Mouse (Mus musculus) heart, embryonic 16.5 days (tissue): ENCODE results near the gene Mrpl2. TPM values are rescaled to one million over a fixed set of nuclear protein-coding genes. Genes with fewer than 3 reads are reported as not detected.
A peak's percentile ranks its signal among the peaks of the same experiment; 100 is the strongest.

Experiments
- ATAC-seq: fragments of 200-750 bp; cut with Nextera tagmentation; replicated peaks from 2 replicates; pipeline ENCODE4 v1.8.0; 2017; ENCODE audit warnings: moderate number of reproducible peaks; ENCODE audit not compliant: insufficient read depth, low FRiP score; ENCODE audit errors: extremely low read depth
- H3K27ac ChIP-seq: fragments of 300-500 bp; sonication (generic); 2 replicates; pipeline ENCODE4 v1.5.1; 2014; ENCODE audit warnings: mild to moderate bottlenecking, low read length, control low read depth, moderate library complexity
- H3K27me3 ChIP-seq: fragments of 300-500 bp; sonication (generic); 2 replicates; pipeline ENCODE4 v1.6.1; 2014; ENCODE audit warnings: low read length, mixed read lengths; ENCODE audit not compliant: control insufficient read depth, insufficient read depth
- H3K36me3 ChIP-seq: fragments of 300-500 bp; sonication (generic); 2 replicates; pipeline ENCODE4 v1.6.1; 2014; ENCODE audit not compliant: control insufficient read depth, insufficient read depth
- H3K4me1 ChIP-seq: fragments of 300-500 bp; sonication (generic); 2 replicates; pipeline ENCODE4 v1.6.1; 2014; ENCODE audit warnings: low read length, mixed read lengths; ENCODE audit not compliant: control insufficient read depth, insufficient read depth
- H3K4me2 ChIP-seq: fragments of 300-500 bp; sonication (generic); 2 replicates; pipeline ENCODE4 v1.6.1; 2014; ENCODE audit warnings: low read depth, mild to moderate bottlenecking, control low read depth, low read length
- H3K4me3 ChIP-seq: fragments of 300-500 bp; sonication (generic); 2 replicates; pipeline ENCODE4 v1.5.1; 2014; ENCODE audit warnings: mild to moderate bottlenecking, control low read depth, low read length
- H3K9ac ChIP-seq: fragments of 300-500 bp; sonication (generic); 2 replicates; pipeline ENCODE4 v1.6.1; 2014; ENCODE audit warnings: low read length, control low read depth
- H3K9me3 ChIP-seq: fragments of 300-500 bp; sonication (generic); replicated peaks from 2 replicates; pipeline ENCODE4 v1.6.1; 2016; ENCODE audit warnings: low read length; ENCODE audit not compliant: control insufficient read depth
- WGBS: fragments of 180-500 bp; shearing (Covaris S2); extraction: QIAGEN DNeasy Blood & Tissue Kit; methylation state at CpG from one replicate; pipeline ENCODE4 v1.1.7; 2014; 5-methylcytosine and 5-hydroxymethylcytosine counted together
- polyA plus RNA-seq: library from polyadenylated mRNA; unstranded; fragments of >200 nt; fragmentation: Nextera tagmentation; extraction: Ambion mirVana; gene quantifications from 2 replicates; pipeline ENCODE4 v1.2.1, GENCODE M21; 2015

The Mrpl2 gene
- polyA plus RNA-seq, 1 experiment from 2014 or later: 117 TPM

GRCm38 (mm10) chr17:46650232-46651031 lies 4.4 kb downstream of the Mrpl2 start, which contains the start of gene Cul7:
Gene Cul7 (plus strand): TSS chr17:46650337.
- Histone ChIP-seq H3K27me3 (no peaks in the 10 kb centered on the region), H3K9me3 (no peaks in the 10 kb centered on the region), H3K9ac (peak within 1 kb of the TSS; percentile 97), H3K4me1 (peaks cover 35% of the 10 kb centered on the region), H3K27ac (peak within 1 kb of the TSS; percentile 99), H3K36me3 (peaks cover 31% of the 10 kb centered on the region), H3K4me3 (peak within 1 kb of the TSS; percentile 80), H3K4me2 (peak within 1 kb of the TSS; percentile 93)
- ATAC-seq: peak; percentile 92
- under 1% methylated on average over 58 of the region's 58 CpGs for WGBS

GRCm38 (mm10) chr17:46651292-46651691 lies 5.3 kb downstream of the Mrpl2 start:
- Histone ChIP-seq H3K4me1 (peaks cover 35% of the 10 kb centered on the region), H3K9me3 (no peaks in the 10 kb centered on the region), H3K4me3 (peak overlapping the region; percentile 80), H3K36me3 (peaks cover 38% of the 10 kb centered on the region), H3K4me2 (peak overlapping the region; percentile 93), H3K27ac (peak overlapping the region; percentile 99), H3K9ac (peak overlapping the region; percentile 97), H3K27me3 (no peaks in the 10 kb centered on the region)
- WGBS: 64% methylated on average over 17 of the region's 17 CpGs
- no peak for ATAC-seq

GRCm38 (mm10) chr17:46651755-46652547 lies 5.9 kb downstream of the Mrpl2 start:
- peak overlapping the region; percentile 80 for H3K4me3 ChIP-seq
- H3K9ac ChIP-seq: peak overlapping the region; percentile 97
- peaks cover 30% of the 10 kb centered on the region for H3K4me1 ChIP-seq
- H3K9me3 ChIP-seq: no peaks in the 10 kb centered on the region
- WGBS: 51% methylated on average over 20 of the region's 20 CpGs
- no peak for ATAC-seq
- H3K27me3 ChIP-seq: no peaks in the 10 kb centered on the region
- H3K36me3 ChIP-seq: peaks cover 41% of the 10 kb centered on the region
- H3K27ac ChIP-seq: peak overlapping the region; percentile 99
- peak overlapping the region; percentile 93 for H3K4me2 ChIP-seq

GRCm38 (mm10) chr17:46656054-46656453 lies 10.0 kb downstream of the Mrpl2 start:
- Histone ChIP-seq H3K4me3 (no peak overlapping the region), H3K4me1 (peaks cover 20% of the 10 kb centered on the region), H3K36me3 (peaks cover 70% of the 10 kb centered on the region), H3K9me3 (no peaks in the 10 kb centered on the region), H3K9ac (no peak overlapping the region), H3K27ac (no peak overlapping the region), H3K27me3 (no peaks in the 10 kb centered on the region), H3K4me2 (no peak overlapping the region)
- 78% methylated on average over 6 of the region's 6 CpGs for WGBS
- no peak for ATAC-seq

- no peak overlapping the region for H3K4me2 ChIP-seq
- no peaks in the 10 kb centered on the region for H3K9me3 ChIP-seq
- H3K9ac ChIP-seq: no peak overlapping the region
- no peak for ATAC-seq
- 93% methylated on average over 9 of the region's 9 CpGs for WGBS
- no peaks in the 10 kb centered on the region for H3K4me1 ChIP-seq
- H3K36me3 ChIP-seq: peaks cover 66% of the 10 kb centered on the region
- H3K27me3 ChIP-seq: no peaks in the 10 kb centered on the region
- no peak overlapping the region for H3K4me3 ChIP-seq
- no peak overlapping the region for H3K27ac ChIP-seq
These were observed 15.3 kb downstream of the Mrpl2 start for GRCm38 (mm10) chr17:46661351-46661750.

- Histone ChIP-seq H3K9ac (no peak overlapping the region), H3K27ac (no peak overlapping the region), H3K36me3 (peaks cover 63% of the 10 kb centered on the region), H3K4me3 (no peak overlapping the region), H3K9me3 (no peaks in the 10 kb centered on the region), H3K4me2 (no peak overlapping the region), H3K27me3 (no peaks in the 10 kb centered on the region), H3K4me1 (no peaks in the 10 kb centered on the region)
- WGBS: 88% methylated on average over 12 of the region's 12 CpGs
- ATAC-seq: no peak
These were observed 16.0 kb downstream of the Mrpl2 start for GRCm38 (mm10) chr17:46661981-46662380.

GRCm38 (mm10) chr17:46662730-46663129 lies 16.7 kb downstream of the Mrpl2 start:
- no peak for ATAC-seq
- Histone ChIP-seq H3K27ac (no peak overlapping the region), H3K9me3 (no peaks in the 10 kb centered on the region), H3K4me3 (no peak overlapping the region), H3K27me3 (no peaks in the 10 kb centered on the region), H3K4me2 (no peak overlapping the region), H3K36me3 (peaks cover 61% of the 10 kb centered on the region), H3K4me1 (no peaks in the 10 kb centered on the region), H3K9ac (no peak overlapping the region)
- 82% methylated on average over 5 of the region's 5 CpGs for WGBS

- H3K4me1 ChIP-seq: no peaks in the 10 kb centered on the region; the same call in 1 of the 2 replicates
- 78% methylated on average over 16 of the region's 16 CpGs for WGBS
- no peaks in the 10 kb centered on the region for H3K27me3 ChIP-seq
These were observed 21.7 kb downstream of the Mrpl2 start for GRCm38 (mm10) chr17:46667712-46668111.

GRCm38 (mm10) chr17:46669911-46670310 lies 23.9 kb downstream of the Mrpl2 start:
- no peaks in the 10 kb centered on the region for H3K27me3 ChIP-seq
- 98% methylated on average over 10 of the region's 10 CpGs for WGBS

More at GRCm38 (mm10) chr17:46667712-46668111, 21.7 kb downstream of the Mrpl2 start:
- Histone ChIP-seq H3K27ac (no peak overlapping the region), H3K4me2 (no peak overlapping the region), H3K4me3 (no peak overlapping the region), H3K36me3 (peaks cover 38% of the 10 kb centered on the region), H3K9me3 (no peaks in the 10 kb centered on the region), H3K9ac (no peak overlapping the region)
- ATAC-seq: peak; percentile 56; the same call in 1 of the 2 replicates

More at GRCm38 (mm10) chr17:46669911-46670310, 23.9 kb downstream of the Mrpl2 start:
- no peak overlapping the region for H3K9ac ChIP-seq
- H3K4me3 ChIP-seq: no peak overlapping the region
- ATAC-seq: no peak
- H3K9me3 ChIP-seq: no peaks in the 10 kb centered on the region
- no peak overlapping the region for H3K27ac ChIP-seq
- no peak overlapping the region for H3K4me2 ChIP-seq
- H3K36me3 ChIP-seq: peaks cover 26% of the 10 kb centered on the region
- H3K4me1 ChIP-seq: peaks cover 14% of the 10 kb centered on the region
